Mouse (Mus musculus) ES-Bruce4 (cell line): ENCODE measurements around the gene Mrpl14.

Source experiments
- CTCF ChIP-seq: IDR thresholded peaks from one replicate; pipeline ENCODE4 v1.8.1; 2011; ENCODE audit warnings: low read depth, low read length
- EP300 ChIP-seq: IDR thresholded peaks from 2 replicates; pipeline ENCODE4 v1.6.1; 2011; ENCODE audit warnings: low read depth, low read length; ENCODE audit not compliant: insufficient read depth

DNA sequence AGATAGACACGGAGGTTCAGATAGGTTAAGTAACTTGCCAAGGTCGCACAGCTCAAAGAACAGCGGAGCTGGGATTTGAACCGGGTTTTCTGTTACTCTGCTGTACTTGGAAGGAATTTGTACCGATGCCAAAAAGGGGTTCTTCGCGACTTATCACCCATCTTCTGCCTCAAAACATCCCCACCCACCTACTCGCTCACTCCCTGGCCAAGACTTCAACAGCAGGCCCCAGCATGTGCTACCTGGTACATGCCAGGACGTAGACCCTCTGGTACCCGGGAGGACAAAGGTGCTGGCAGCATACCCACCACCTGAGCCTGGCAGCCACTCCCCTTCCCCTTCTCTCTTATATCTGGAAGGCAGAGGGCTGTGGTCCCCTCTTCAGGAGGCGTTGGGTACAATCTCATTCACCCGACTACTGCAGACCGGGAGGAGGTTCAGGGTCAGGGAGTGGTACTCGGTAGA, 1.4 kb upstream of the Mrpl14 start:
- TF ChIP-seq CTCF: no peak
- TF ChIP-seq EP300: no peak
